ENCODE assay signal across 30 mouse cellular contexts in the genomic region with DNA sequence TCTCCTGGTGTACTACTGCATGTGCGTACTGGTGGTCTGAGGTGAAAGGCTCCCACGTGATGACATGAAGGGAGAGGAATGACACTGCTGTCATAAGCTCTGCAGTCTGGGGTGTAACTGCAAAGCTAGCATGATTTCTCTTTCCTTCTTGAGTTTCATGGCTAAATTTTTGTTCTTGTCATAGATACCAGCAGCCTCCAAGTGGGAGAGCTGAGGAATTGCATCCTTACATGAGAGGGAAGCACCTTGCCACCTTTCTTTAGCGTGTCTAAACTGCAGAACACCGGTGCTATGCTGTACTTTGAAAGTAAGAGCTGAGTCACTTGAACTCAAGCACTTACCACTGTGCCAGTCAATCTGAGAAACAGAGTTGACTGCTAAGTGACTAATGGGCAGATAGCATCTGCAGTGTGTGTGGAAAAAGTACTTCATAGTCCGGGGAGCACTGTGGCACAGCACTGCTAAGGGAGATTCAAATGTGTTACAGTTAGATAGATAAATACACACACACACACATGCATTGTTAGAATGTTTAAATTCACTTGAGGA. TPM values are rescaled to one million over a fixed set of nuclear protein-coding genes. Genes with fewer than 3 reads are reported as not detected.
DNase-seq lines count a peak whose midpoint lies in the region; ATAC-seq and TF ChIP-seq lines count a peak whose summit lies in the region.
"Had no signal": no experiment of that assay in that cellular context is flagged by ENCODE, and none has a peak within 500 bp of the region (broad histone marks: within the 10 kb centered on the region; RNA-seq: fewer than 3 reads in every experiment).

No protein-coding gene starts in this region.

- no peak overlapping the region for H3K9ac ChIP-seq in hindbrain, postnatal 0 days (replicated peaks; ENCODE audit: low read length)
- no peak overlapping the region for H3K9ac ChIP-seq in hindbrain, embryonic 16.5 days (ENCODE audit: low read depth, low read length)
- H3K9ac ChIP-seq in midbrain, postnatal 0 days (replicated peaks; ENCODE audit: low read length, poor library complexity, severe bottlenecking) = no peak overlapping the region
- no peak overlapping the region for H3K9ac ChIP-seq in midbrain, embryonic 15.5 days
- no peak overlapping the region for H3K9ac ChIP-seq in heart, embryonic 11.5 days (ENCODE audit: low read depth, low read length)
- H3K9ac ChIP-seq: forebrain, embryonic 13.5 days; hindbrain, embryonic 15.5 days; limb, embryonic 15.5 days; liver, embryonic 14.5 days; neural tube, embryonic 12.5 days had no signal

- peak; percentile 16 for DNase-seq in hindbrain, postnatal 0 days (ENCODE audit: low spot score)
- no peak for DNase-seq in midbrain, postnatal 0 days (ENCODE audit: low spot score)
- no peak for DNase-seq in urinary bladder, postnatal 4 days (ENCODE audit: low spot score in 2 of 2)
- DNase-seq in adrenal gland, postnatal 10 days = no peak
- DNase-seq: adrenal gland, postnatal 36 days; cerebellum, adult 8-10 months; cerebellum, postnatal 25 days; heart, adult 2 months; heart, postnatal 14 days; kidney, adult 9 months; kidney, postnatal 25 days; lung, adult 2 months; lung, postnatal 14 days; right cerebral cortex, postnatal 4 days had no signal

- no peak overlapping the region for H3K4me3 ChIP-seq in hindbrain, postnatal 0 days (ENCODE audit: low read length)
- H3K4me3 ChIP-seq in hindbrain, embryonic 16.5 days (ENCODE audit: low read length) = no peak overlapping the region
- no peak overlapping the region for H3K4me3 ChIP-seq in midbrain, postnatal 0 days (ENCODE audit: low read depth, low read length)
- H3K4me3 ChIP-seq in midbrain, embryonic 15.5 days = no peak overlapping the region
- no peak overlapping the region for H3K4me3 ChIP-seq in heart, embryonic 11.5 days (ENCODE audit: low read depth, low read length)
- H3K4me3 ChIP-seq: forebrain, embryonic 13.5 days; heart, adult 2 months; hindbrain, embryonic 10.5 days; hindbrain, embryonic 15.5 days; limb, embryonic 10.5 days; limb, embryonic 15.5 days; midbrain, embryonic 10.5 days; myocyte; neural tube, embryonic 12.5 days had no signal

- no peaks in the 10 kb centered on the region for H3K27me3 ChIP-seq in hindbrain, postnatal 0 days (ENCODE audit: insufficient read depth, low read length)
- H3K27me3 ChIP-seq in hindbrain, embryonic 16.5 days (replicated peaks; ENCODE audit: control insufficient read depth, insufficient read depth, low read length) = no peaks in the 10 kb centered on the region
- H3K27me3 ChIP-seq in midbrain, postnatal 0 days (ENCODE audit: insufficient read depth, low read length) = no peaks in the 10 kb centered on the region
- H3K27me3 ChIP-seq in midbrain, embryonic 15.5 days (replicated peaks) = no peaks in the 10 kb centered on the region
- peaks cover under 1% of the 10 kb centered on the region for H3K27me3 ChIP-seq in heart, embryonic 11.5 days (ENCODE audit: control insufficient read depth, insufficient read depth, low read length)
- H3K27me3 ChIP-seq: neural tube, embryonic 12.5 days had no signal

- no peaks in the 10 kb centered on the region for H3K9me3 ChIP-seq in hindbrain, postnatal 0 days (ENCODE audit: low read length)
- H3K9me3 ChIP-seq in hindbrain, embryonic 16.5 days (ENCODE audit: control insufficient read depth, low read length) = no peaks in the 10 kb centered on the region
- no peaks in the 10 kb centered on the region for H3K9me3 ChIP-seq in midbrain, postnatal 0 days (ENCODE audit: low read length)
- no peaks in the 10 kb centered on the region for H3K9me3 ChIP-seq in midbrain, embryonic 15.5 days
- no peaks in the 10 kb centered on the region for H3K9me3 ChIP-seq in heart, embryonic 11.5 days (replicated peaks; ENCODE audit: control insufficient read depth, low read length)
- H3K9me3 ChIP-seq: forebrain, embryonic 13.5 days; hindbrain, embryonic 10.5 days; hindbrain, embryonic 15.5 days; limb, embryonic 10.5 days; limb, embryonic 15.5 days; midbrain, embryonic 10.5 days; neural tube, embryonic 12.5 days had no signal

- no peak for ATAC-seq in hindbrain, postnatal 0 days
- ATAC-seq in hindbrain, embryonic 16.5 days = no peak
- no peak for ATAC-seq in midbrain, postnatal 0 days (ENCODE audit: low FRiP score)
- ATAC-seq in midbrain, embryonic 15.5 days (replicated peaks) = no peak
- ATAC-seq in activated CD4-positive, CD25-positive, alpha-beta regulatory T cell, adult 4 months = peak; percentile 57
- ATAC-seq in heart, embryonic 11.5 days (replicated peaks; ENCODE audit: insufficient number of reproducible peaks, low FRiP score, low TSS enrichment) = no peak
- ATAC-seq: forebrain, embryonic 13.5 days; intestine, postnatal 0 days; midbrain, embryonic 16.5 days; Patski had no signal

- TF ChIP-seq CTCF in hindbrain, postnatal 0 days (IDR thresholded peaks at IDR 0.05; ENCODE audit: low read depth) = peak; percentile 57
- peak; percentile 57 for TF ChIP-seq CTCF in midbrain, postnatal 0 days (IDR thresholded peaks at IDR 0.05)

- no peak overlapping the region for H3K27ac ChIP-seq in hindbrain, postnatal 0 days
- no peak overlapping the region for H3K27ac ChIP-seq in hindbrain, embryonic 16.5 days (ENCODE audit: low read depth, low read length)
- no peak overlapping the region for H3K27ac ChIP-seq in midbrain, postnatal 0 days (ENCODE audit: low read depth, low read length)
- H3K27ac ChIP-seq in midbrain, embryonic 15.5 days = no peak overlapping the region
- H3K27ac ChIP-seq in heart, embryonic 11.5 days (ENCODE audit: low read depth, low read length) = no peak overlapping the region
- H3K27ac ChIP-seq: forebrain, embryonic 13.5 days; heart, adult 2 months; hindbrain, embryonic 10.5 days; hindbrain, embryonic 15.5 days; limb, embryonic 10.5 days; limb, embryonic 15.5 days; liver, embryonic 14.5 days; midbrain, embryonic 10.5 days; neural tube, embryonic 12.5 days had no signal

- H3K4me2 ChIP-seq in hindbrain, postnatal 0 days (ENCODE audit: low read depth, low read length) = no peak overlapping the region
- no peak overlapping the region for H3K4me2 ChIP-seq in hindbrain, embryonic 16.5 days (ENCODE audit: low read length)
- H3K4me2 ChIP-seq in midbrain, postnatal 0 days (ENCODE audit: low read depth, low read length, poor library complexity, severe bottlenecking) = no peak overlapping the region
- H3K4me2 ChIP-seq in midbrain, embryonic 15.5 days = no peak overlapping the region
- no peak overlapping the region for H3K4me2 ChIP-seq in heart, embryonic 11.5 days
- H3K4me2 ChIP-seq: forebrain, embryonic 13.5 days; hindbrain, embryonic 15.5 days; limb, embryonic 15.5 days; neural tube, embryonic 12.5 days had no signal

- no peaks in the 10 kb centered on the region for H3K36me3 ChIP-seq in hindbrain, postnatal 0 days (ENCODE audit: insufficient read depth, low read length)
- no peaks in the 10 kb centered on the region for H3K36me3 ChIP-seq in hindbrain, embryonic 16.5 days (ENCODE audit: control insufficient read depth, insufficient read depth, low read length)
- H3K36me3 ChIP-seq in midbrain, postnatal 0 days (ENCODE audit: insufficient read depth, low read length) = peaks cover 7% of the 10 kb centered on the region; the same call in 1 of the 2 replicates
- H3K36me3 ChIP-seq in midbrain, embryonic 15.5 days (replicated peaks) = no peaks in the 10 kb centered on the region
- H3K36me3 ChIP-seq in heart, embryonic 11.5 days (ENCODE audit: control insufficient read depth, insufficient read depth, low read length) = no peaks in the 10 kb centered on the region
- H3K36me3 ChIP-seq: hindbrain, embryonic 10.5 days; hindbrain, embryonic 15.5 days; limb, embryonic 10.5 days; limb, embryonic 15.5 days; midbrain, embryonic 10.5 days; neural tube, embryonic 12.5 days had no signal

- 75% methylated on average over 5 of the region's 5 CpGs for WGBS in hindbrain, postnatal 0 days
- 82% methylated on average over 5 of the region's 5 CpGs for WGBS in hindbrain, embryonic 16.5 days
- WGBS in midbrain, postnatal 0 days = 78% methylated on average over 5 of the region's 5 CpGs
- 79% methylated on average over 5 of the region's 5 CpGs for WGBS in midbrain, embryonic 15.5 days
- 55% methylated on average over 5 of the region's 5 CpGs for WGBS in heart, embryonic 11.5 days (ENCODE audit: insufficient replicate concordance)

- no peaks in the 10 kb centered on the region for H3K4me1 ChIP-seq in hindbrain, postnatal 0 days (ENCODE audit: insufficient read depth, low read length)
- H3K4me1 ChIP-seq in hindbrain, embryonic 16.5 days (ENCODE audit: control insufficient read depth, insufficient read depth, low read depth, low read length) = no peaks in the 10 kb centered on the region
- no peaks in the 10 kb centered on the region for H3K4me1 ChIP-seq in midbrain, postnatal 0 days (ENCODE audit: insufficient read depth, low read length)
- H3K4me1 ChIP-seq in midbrain, embryonic 15.5 days = no peaks in the 10 kb centered on the region
- H3K4me1 ChIP-seq in heart, embryonic 11.5 days (ENCODE audit: control insufficient read depth, insufficient read depth, low read length) = no peaks in the 10 kb centered on the region
- H3K4me1 ChIP-seq: forebrain, embryonic 13.5 days; hindbrain, embryonic 10.5 days; hindbrain, embryonic 15.5 days; limb, embryonic 10.5 days; limb, embryonic 15.5 days; midbrain, embryonic 10.5 days; neural tube, embryonic 12.5 days had no signal

RNA-seq across cellular contexts. Expression of a gene that starts 21.3 kb away (rescaled TPM):
- 47.9 and 73.1 TPM in 2 replicates for total RNA-seq in hindbrain, postnatal 0 days (2014; rRNA removed)
- polyA plus RNA-seq in hindbrain, postnatal 0 days (2015; fragmentation: Nextera tagmentation; extraction: Ambion mirVana) = 429 and 448 TPM in 2 replicates
- 371 and 398 TPM in 2 replicates for polyA plus RNA-seq in hindbrain, embryonic 16.5 days (2015; fragmentation: Nextera tagmentation; extraction: Ambion mirVana)
- total RNA-seq in midbrain, postnatal 0 days (2014; rRNA removed) = 82.8 and 125 TPM in 2 replicates
- 420 and 430 TPM in 2 replicates for polyA plus RNA-seq in midbrain, postnatal 0 days (2015; fragmentation: Nextera tagmentation; extraction: Ambion mirVana)
- 360 and 386 TPM in 2 replicates for polyA plus RNA-seq in midbrain, embryonic 15.5 days (2015; fragmentation: Nextera tagmentation; extraction: Ambion mirVana)
- polyA plus RNA-seq in activated CD4-positive, CD25-positive, alpha-beta regulatory T cell, adult 4 months (2017; shearing (Covaris generic)) = 100 to 1,000 TPM; 350 to 355 TPM
- total RNA-seq in adrenal gland, postnatal 10 days (2021) = 10 to 100 TPM; 67.8 to 89.2 TPM
- 181 and 182 TPM in 2 replicates for polyA plus RNA-seq in heart, embryonic 11.5 days (2014; fragmentation: Nextera tagmentation; extraction: Ambion mirVana)

RNA-seq across cellular contexts. Expression of a gene that starts 31.3 kb away (rescaled TPM):
- 38.0 and 40.0 TPM in 2 replicates for total RNA-seq in hindbrain, postnatal 0 days (2014; rRNA removed)
- 51.3 and 54.9 TPM in 2 replicates for polyA plus RNA-seq in hindbrain, postnatal 0 days (2015; fragmentation: Nextera tagmentation; extraction: Ambion mirVana)
- 69.9 and 73.8 TPM in 2 replicates for polyA plus RNA-seq in hindbrain, embryonic 16.5 days (2015; fragmentation: Nextera tagmentation; extraction: Ambion mirVana)
- total RNA-seq in midbrain, postnatal 0 days (2014; rRNA removed) = 43.7 and 44.7 TPM in 2 replicates
- polyA plus RNA-seq in midbrain, postnatal 0 days (2015; fragmentation: Nextera tagmentation; extraction: Ambion mirVana) = 46.5 and 49.0 TPM in 2 replicates
- 84.8 and 86.1 TPM in 2 replicates for polyA plus RNA-seq in midbrain, embryonic 15.5 days (2015; fragmentation: Nextera tagmentation; extraction: Ambion mirVana)
- polyA plus RNA-seq in activated CD4-positive, CD25-positive, alpha-beta regulatory T cell, adult 4 months (2017; shearing (Covaris generic)) = 10 to 100 TPM; 32.8 to 45.4 TPM
- total RNA-seq in adrenal gland, postnatal 10 days (2021) = 10 to 100 TPM; 44.8 to 56.5 TPM
- polyA plus RNA-seq in heart, embryonic 11.5 days (2014; fragmentation: Nextera tagmentation; extraction: Ambion mirVana) = 45.4 and 50.1 TPM in 2 replicates
